Mouse (Mus musculus): ENCODE measurements around the gene Cdh15.

GRCm38 (mm10) chr8:122905346-122905745 lies 57.6 kb downstream of the Cdh15 start:
- no peak for TF ChIP-seq MAFK (IDR thresholded peaks at IDR 0.05; ENCODE audit: insufficient read depth, low read depth, low read length)
- TF ChIP-seq HCFC1 (IDR thresholded peaks at IDR 0.05; ENCODE audit: borderline replicate concordance, insufficient read depth, low read length): no peak
- no peak for TF ChIP-seq CHD2 (IDR thresholded peaks at IDR 0.05; ENCODE audit: low read depth, low read length)
- TF ChIP-seq ZNF384 (IDR thresholded peaks at IDR 0.05; ENCODE audit: low read depth, low read length): no peak
